Mouse (Mus musculus): ENCODE results near the gene Ube2v1.

The Ube2v1 gene

DNA sequence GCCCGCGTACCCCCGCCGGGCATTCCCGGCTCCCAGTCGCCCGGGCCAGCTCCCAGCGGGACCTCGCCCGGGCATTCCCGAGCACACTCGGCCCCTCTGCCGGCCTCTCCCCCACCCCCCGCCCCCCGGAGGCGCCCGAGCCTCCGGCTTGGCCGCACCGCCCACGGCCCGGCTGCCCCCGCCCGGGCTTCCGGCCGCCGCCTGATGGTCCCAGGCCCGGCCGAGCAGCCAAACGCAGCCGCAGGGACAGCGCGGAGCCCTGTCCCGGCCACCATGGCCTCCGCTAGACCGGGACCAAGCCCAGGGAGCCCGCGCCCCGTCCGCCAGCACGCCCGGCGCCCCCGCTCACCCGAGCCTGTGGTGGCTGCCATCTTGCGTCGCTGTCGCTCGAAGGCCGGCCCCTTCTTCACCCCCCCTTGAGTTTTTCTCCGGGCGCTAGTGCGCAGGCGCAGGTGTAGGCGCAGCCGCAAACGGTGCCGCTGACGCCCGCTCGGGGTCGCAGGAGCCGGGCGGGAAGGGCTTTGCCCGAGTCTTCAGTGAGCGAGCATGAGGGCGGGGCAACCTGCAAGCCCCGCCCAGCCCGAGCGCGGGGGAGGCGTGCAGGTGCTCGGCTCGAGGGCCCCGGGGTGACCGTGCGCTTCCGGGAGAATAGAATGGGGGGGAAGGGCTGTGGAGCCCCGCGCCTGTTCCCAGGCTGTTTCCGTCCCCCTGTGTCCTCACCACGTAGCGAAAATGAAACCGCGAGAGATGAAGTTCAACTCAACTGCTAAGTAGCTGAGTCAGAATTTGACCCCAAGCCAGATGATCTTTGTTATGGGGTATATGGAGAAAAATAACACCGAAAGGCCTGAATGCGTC lies at the start of gene Ube2v1:
Gene Ube2v1, minus strand, starts transcription at position 505 of the 858 bp plus-strand sequence.
- peak; percentile 98 to 99 for DNase-seq (ENCODE audit: low read depth in 2 of 2, low spot score in 2 of 2)

DNA sequence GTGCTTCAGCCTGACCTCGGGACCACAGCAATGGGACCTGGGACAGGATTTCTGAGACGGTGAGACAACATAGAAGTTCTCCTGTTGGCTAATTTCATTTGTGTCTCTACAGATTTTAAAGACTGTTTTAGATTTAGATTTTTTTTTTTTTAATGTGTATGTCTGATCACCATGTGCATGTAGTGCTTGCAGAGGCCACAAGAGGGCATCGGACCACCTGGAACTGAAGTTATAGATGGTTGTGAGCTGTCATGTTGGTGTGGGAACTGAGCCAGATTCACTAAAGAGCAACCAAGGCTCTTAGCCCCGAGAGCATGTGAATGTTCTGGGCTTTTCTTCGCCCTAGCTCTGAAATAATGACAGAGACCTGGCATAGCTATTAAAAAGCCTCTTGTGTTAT lies 48.8 kb upstream of the Ube2v1 start:
- peak; percentile 62 to 79 for DNase-seq (ENCODE audit: low read depth in 2 of 2, low spot score in 2 of 2)

DNA sequence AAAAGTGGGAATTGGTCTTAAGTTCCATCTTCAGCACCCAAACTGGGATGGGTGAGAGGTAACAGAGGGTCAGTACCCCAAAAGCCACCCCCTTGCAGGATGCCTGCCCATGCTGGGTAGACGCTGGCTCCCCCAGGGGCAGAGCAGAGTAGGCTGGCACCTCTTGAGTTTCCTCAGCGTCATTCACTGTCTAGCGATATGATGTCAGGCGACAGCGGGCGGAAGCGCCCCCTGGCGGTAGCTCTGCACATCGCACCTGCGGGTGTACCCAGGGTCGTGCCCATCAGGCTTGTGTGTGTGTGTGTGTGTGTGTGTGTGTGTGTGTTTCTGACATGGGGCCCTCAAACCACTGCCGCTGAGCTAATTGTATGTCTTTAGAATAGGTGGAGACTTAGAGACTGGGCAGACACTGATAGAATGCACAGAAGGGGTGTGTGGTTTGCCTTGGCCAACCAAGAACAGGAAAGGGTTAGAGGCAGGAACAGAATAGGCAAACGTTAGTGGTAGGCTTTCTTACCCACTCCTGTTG lies 48.1 kb upstream of the Ube2v1 start:
- peak; percentile 95 to 96 for DNase-seq (ENCODE audit: low read depth in 2 of 2, low spot score in 2 of 2)

DNA sequence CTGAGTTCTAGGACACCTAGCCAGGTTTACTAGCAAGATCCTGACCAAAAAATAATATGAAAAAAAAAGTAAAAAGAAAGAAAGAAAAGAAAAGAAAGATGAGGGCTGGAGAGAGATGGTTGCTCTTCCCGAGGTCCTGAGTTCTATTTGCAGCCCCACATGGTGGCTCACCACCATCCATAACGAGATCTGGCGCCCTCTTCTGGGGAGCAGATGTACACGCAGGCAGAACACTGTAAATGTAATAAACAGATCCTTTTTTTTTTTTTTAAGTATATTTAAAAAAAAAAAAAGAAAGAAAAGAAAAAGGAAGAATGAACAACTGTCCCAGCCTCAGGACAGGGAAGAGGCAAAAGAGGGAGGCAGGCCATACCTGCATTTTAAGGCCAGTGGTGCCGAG lies 46.7 kb upstream of the Ube2v1 start:
- peak in 1 of 2 experiments; percentile 30 for DNase-seq (ENCODE audit: low read depth in 2 of 2, low spot score in 2 of 2)

DNA sequence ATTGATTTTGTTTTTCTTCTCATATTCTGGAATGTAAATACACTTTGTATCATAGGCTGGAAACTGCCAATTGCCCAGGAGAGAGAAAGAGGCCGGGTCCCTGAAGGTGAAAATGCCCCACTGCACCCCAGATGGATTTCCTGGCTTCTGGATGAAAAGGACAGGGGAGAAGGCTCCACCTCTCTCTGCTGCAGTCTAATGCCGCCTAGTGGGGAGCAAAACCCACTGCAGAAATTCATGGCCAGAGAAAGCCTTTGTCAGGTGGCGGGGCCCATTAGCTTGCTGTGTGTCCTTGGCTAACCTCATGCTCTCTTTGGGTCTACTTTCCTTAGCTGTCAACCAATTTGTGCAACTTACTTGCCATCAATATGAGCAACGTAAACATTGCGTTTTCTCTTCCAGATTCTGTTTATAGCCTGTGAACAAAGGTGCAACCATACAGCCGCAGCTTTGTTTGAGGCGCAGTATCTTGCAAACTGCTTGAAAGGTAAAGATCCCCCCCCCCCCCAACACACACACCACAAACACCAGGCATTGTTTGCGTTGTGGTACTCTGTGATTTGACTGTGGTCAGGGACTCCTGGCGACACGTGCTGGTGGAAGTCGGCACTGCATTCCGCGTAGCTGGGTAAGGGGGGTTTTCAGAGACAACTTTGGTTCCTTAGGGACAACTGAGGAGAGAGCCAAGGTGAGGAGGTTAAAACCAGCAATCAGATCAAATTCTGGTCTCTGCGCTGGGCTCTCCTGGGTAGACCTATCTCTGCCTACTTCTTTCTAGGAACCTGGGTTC lies 43.4 kb upstream of the Ube2v1 start:
- peak in 1 of 2 experiments; percentile 43 for DNase-seq (ENCODE audit: low read depth in 2 of 2, low spot score in 2 of 2)

DNA sequence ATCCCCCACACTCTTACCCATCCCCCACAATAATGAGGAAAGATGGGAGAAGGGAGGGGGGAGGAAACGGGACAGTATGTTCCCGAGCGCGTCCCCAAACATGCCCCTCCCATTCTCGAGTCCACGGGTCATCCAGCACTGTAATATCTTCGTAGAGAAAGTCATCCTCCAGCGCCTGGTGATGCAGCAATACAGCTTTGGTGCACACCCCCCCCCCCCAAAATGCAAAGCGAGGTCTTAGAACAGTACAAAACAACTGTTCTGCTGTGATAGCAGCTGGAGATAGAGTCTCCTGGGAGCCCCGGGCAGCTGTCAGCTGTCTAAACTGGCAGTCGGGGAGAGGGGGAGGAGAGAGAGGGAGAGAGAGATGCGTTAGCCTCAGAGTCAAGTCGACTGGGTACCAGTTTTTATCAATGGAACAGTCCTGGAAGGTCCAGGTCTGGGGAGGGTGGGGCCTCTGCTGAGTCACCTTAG lies 40.4 kb upstream of the Ube2v1 start:
- DNase-seq (ENCODE audit: low read depth in 2 of 2, low spot score in 2 of 2), result no peak

DNA sequence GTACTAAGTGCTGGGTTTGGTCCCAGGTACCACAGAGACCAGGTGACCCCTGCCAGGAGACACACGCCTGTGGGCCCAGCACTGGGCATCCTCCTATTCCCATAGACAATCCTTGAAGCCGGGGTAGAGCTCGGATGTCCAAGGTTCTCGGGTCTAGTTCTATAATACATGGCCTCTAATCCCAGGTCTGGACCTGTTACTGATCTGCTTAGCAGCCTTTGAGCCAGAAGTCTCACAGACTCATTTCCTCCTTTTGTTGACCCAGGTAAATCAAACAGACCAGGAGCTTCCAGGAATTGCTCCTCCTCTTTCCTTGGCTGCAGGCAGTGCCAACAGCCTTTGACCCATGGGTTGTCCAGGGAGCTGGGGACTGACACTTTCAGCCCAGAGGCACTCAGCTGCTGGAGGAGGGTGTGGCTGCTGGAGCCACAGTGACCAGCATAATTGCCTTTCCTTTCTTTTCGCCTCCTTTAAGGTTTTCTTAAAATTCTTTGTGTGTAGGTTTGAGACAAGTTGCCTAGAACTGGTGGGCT lies 39.3 kb upstream of the Ube2v1 start:
- DNase-seq (ENCODE audit: low read depth in 2 of 2, low spot score in 2 of 2), result no peak

DNA sequence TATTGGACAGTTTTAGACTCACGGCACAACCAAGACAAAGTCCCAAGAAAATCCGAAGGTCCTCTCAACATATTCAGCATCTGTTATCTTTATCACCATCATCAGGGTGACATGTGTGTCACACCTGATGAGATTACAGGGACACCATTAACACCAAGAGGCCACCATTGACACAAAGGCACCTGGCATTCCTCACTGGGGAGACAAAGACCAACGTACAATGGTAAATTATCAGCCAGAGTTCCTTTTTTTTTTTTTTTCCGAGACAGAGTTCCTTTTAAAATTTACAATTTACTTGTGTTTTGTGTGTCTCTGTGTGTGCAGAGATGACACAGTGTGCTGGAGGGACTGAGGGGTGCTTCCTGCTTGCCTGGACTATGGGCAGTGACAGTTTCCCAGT lies 37.5 kb upstream of the Ube2v1 start:
- DNase-seq (ENCODE audit: low read depth in 2 of 2, low spot score in 2 of 2), result no peak

DNA sequence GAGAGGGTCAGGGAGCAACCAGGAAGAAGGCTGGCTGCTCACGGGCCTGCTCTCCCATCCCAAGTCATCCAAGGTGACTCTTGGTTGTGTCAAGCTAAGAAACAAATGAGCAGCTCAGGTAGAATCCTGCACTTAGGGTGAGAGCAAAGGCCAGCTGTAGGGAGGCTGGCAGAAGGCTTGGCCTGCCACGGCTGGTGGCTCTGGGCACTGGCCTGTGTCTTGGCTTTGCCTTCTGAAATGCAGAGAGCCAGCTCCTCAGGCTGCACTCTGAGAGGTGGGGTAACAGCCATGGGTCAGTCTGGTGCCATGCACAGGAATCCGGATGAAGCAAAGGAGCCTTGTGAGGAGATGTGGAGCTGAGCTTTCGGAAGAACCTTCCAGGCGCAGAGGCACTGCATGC lies 36.5 kb upstream of the Ube2v1 start:
- no peak for DNase-seq (ENCODE audit: low read depth in 2 of 2, low spot score in 2 of 2)

DNA sequence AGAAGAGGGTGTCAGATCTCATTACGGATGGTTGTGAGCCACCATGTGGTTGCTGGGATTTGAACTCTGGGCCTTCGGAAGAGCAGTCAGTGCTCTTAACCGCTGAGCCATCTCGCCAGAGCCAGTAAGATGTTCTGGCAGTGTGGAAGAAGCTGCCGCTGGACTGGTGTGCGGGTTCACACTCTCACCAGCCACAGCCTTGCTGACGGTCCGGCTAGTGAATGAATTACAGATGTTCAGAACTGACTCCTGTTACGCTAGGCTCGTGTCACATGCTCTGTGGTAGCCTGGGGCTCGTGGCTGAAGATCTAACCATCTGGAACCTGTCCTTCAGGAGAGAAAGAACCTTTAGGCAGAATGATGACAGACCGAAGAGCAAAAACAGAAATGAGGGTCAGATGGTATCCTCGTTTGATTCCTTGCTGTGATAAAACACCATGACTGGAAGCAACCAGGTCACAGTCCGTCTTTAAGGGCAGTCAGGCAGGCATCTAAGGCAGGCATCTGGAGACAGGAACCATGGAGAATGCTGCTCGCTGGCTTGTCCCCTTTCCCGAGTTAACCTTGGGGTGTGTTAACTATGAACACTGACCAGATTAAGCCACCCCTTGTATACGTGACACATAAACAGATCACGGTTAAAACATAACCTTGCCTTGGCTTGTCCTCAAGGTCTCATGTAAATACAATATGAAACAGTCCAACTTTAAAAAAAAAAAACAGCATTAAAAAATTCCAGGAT lies 34.2 kb upstream of the Ube2v1 start:
- DNase-seq (ENCODE audit: low read depth in 2 of 2, low spot score in 2 of 2), result no peak

DNA sequence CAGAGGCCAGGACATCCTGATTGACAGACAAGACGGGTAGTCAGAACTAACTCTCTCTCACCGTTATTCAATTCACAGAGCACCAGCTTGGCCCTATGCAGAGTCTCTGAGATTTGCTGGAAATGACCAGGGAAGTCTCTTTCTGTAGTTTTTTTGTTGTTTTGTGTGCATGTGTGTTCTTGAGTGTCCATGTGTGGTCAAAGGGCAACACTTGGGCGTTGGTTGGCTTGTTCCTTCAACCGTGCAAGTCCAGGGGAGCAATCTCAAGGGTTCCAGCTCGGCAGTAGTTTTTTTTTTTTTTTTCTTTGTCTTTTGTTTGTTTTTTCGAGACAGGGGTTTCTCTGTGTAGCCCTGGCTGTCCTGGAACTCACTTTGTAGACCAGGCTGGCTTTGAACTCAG lies 30.8 kb upstream of the Ube2v1 start:
- no peak for DNase-seq (ENCODE audit: low read depth in 2 of 2, low spot score in 2 of 2)

DNA sequence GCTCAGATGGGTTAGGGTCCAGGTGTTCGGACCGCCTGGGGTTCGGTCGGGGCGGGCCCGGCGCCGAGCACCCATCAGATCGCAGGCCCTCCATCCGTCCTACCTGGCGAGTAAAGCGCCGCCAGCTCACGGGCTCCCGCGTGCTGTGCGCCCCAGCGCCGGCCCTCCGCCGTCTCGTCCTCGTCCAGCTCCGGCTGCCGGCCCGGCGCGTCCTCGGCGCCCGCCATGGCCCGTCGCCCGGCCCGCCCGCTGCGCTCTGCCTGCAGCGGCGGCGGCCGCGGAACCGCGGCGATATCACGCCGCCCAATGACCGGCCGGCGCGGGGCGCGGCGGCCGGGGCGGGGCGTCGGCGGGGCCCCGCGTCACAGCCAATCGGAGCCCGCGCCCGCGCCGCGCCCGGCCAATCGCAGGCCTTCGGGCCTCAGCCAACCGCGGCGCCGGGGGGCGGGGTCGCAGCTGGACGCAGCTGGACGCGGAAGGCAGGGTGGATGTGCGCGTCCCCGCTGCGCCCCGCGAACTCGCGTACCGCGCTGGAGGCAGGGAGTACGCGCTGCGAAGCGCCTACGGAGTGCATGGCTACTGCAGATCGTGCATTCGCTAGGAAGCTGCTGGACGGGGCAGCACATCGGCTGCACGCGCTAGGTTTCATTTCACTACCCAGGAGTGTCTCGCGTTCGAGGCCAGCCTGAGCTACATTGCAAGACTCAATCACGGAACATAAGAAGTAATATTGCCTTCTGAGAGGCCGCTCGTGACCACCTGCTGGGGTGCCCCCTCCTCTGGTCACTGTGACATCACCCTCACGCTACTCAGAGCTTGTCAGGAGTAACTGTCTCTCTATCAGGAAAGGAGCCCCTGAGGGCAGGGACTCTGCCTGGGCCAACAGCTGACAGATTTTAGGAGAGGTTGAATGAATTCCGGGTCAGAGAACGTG lies 29.6 kb upstream of the Ube2v1 start, which contains the start of gene Gm20431:
Gene Gm20431, minus strand, starts transcription at position 227 of the 934 bp plus-strand sequence.
- DNase-seq (ENCODE audit: low read depth in 2 of 2, low spot score in 2 of 2), result peak; percentile 79 to 82

DNA sequence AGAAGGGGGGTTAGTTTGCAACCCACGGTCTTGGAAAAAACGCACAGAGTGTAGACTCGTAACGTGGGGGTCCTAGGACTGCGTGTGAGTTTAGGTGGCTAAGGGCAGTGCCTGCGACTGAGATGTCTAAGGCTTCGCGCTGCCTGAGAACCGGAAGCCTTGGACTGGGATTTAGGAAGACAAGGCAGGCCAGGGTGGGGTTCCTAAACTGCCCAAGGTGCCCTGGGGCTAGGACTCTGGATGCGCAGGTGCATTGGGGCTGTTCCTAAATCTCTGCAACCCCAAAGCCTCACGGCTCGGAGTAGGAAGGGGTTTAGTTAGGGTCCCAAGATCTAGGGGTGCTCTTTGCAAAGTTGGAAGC lies 28.7 kb upstream of the Ube2v1 start:
- DNase-seq (ENCODE audit: low read depth in 2 of 2, low spot score in 2 of 2), result peak in 1 of 2 experiments; percentile 28

DNA sequence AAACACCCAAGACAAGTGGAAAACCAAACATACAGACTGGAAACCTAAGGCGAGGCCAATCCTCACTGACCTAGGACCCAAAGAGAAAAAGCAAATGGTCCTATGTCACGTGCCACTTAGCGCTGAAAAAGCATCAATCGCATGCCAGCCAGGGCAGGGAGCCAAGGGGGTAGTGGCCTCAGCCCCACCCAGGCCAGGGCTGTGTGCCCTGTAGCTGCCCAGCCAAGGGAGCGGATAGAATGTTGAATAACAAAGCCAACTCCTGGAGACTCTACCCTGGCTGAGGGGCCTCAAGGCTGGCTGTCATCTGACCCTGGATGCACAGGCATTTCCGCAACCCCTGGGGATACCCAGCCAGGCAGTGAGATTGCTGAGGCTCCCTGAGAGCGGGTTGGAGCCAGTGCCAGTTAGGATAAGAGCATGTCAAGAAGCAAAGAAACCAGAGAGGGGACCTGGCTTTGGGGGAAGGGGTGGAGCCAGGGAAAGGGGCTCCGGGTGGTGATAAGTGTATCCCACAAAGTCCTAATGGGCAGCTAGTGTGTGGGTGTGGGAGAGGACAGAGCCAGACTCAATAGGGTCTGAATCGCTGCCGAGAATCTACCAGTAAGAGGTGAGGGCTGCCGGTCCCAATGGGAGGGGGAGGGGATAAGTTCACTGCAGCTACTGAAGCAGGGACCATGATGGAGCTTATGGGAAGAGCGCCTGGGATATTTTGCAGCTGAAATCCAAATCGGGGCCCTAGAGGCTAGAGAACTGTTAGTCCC lies 28.1 kb upstream of the Ube2v1 start:
- DNase-seq (ENCODE audit: low read depth in 2 of 2, low spot score in 2 of 2), result no peak

DNA sequence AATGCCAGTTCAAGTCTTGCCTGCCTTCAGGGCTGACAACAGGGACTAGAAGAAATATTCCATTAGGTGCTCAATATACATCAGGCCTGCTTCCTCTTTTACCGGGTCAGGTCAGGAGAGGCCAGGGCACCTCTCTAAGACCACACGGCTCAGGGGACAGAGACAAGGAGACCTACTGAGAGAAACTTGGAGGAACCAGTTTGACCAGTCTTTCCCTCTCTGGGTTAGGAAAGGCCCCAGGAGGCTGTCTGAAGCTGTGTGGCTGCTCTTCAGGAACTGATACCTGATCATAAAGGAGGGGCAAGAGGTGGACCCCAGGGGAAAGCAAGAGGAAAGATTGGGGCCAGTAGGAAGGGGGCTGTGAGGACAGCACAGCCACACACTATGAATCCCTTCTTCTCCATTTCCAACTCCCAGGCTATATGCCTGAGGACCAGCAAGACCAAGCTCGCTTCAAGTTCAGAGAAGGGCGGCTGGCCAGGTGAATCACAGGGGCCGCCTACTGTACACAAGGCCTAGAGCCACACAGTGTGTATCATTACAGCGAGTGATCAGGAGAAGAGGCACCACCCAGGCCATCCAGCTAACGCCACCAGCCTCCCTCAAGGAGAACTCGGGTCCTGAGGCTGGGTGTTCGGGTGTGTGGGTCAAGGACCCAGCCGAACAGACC lies 27.4 kb upstream of the Ube2v1 start:
- DNase-seq (ENCODE audit: low read depth in 2 of 2, low spot score in 2 of 2), result no peak

DNA sequence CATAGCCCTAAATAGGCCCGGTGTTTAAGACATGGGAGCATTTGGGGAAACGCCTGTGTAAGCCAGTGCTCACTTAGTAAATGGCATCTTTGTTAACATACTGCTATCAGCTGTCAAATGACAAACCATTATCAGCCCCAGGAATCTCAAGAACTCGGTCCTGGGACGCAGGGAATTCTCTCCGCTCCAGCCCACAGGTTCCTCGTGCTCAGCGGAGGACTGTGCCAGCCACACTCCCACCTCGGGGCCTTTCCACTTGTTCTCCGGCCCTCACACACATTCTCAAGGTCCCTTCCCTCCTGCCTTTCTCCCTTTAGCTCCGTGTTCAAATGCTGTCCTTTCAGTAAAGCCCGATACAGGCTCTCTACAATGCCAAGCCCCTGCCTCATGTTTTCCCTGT lies 26.8 kb upstream of the Ube2v1 start:
- DNase-seq (ENCODE audit: low read depth in 2 of 2, low spot score in 2 of 2), result no peak

DNA sequence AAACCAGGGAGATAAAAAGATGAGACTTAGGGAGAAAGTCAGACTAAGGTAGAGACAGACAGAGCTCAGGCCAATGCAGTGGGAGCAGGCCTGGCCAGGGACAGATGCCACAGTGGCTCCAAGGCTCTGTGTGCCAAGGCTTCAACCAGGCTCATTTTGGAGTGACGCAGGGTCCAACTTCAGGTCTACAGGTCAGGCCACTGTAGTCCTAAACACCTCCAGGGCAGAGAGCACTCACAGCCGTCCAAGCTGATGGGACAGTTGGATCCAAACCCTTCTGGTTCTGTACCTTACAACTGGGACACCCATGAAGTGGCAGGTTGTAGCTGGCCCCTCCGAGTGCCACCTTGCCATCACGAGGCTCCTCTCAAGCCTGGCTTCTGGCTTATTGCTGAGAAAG lies 26.1 kb upstream of the Ube2v1 start:
- no peak for DNase-seq (ENCODE audit: low read depth in 2 of 2, low spot score in 2 of 2)

DNA sequence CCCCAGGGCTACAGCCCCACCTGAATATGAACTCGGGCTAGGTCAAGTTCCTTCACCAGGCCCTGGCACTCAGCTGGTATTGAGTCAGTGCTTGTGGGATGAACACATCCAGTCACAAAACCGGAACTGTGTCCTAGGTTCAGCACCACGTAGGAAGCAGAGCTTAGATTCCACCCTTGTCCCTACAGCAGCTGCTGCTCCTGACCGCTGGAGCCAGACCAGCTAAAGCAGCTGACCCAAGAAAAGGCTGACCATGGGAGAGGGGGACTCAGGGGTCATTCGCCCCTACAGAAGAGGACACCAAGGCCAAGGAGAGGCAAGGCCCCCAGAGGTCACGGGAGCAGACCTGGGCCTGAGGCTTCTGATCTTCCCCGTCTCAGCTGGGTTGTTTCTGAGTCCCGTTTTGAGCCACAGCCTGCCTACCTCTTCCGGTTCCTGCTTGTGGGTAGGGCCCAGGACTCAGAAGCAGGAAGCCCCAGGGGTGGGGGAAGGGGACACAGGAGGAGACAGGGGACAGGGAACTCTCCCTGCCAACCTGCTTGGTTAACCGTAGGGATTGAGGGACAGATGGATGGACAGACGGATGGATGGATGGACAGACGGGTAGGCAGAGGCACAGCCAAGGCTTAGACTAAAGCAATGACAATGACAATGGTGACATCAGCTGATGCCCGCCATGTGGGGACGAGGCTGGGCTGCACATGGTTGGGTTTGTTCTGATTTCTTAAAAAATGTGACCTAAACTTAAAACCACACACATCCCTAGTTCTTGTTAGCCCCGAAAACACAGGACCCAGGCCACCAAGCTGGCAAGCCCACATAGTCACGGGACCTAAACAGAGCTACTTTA lies 25.0 kb upstream of the Ube2v1 start:
- peak; percentile 70 to 82 for DNase-seq (ENCODE audit: low read depth in 2 of 2, low spot score in 2 of 2)
